Mouse (Mus musculus) retina, embryonic 14.5 days (tissue): ENCODE data around the gene Vpreb3.
"Not testable (repeated sequence)": the region's sequence is repeated elsewhere in the genome, so short reads cannot be mapped to it uniquely, and the experiment has no call there.

Experiments used
- DNase-seq: peaks from one replicate; pipeline ENCODE4 v3.0.0-alpha.2; 2015; ENCODE audit warnings: low spot score

Gene Vpreb3

GRCm38 (mm10) chr10:75973846-75974245, 31.0 kb downstream of the Vpreb3 start:
- DNase-seq, result no peak

- DNase-seq, result no peak
Observed at GRCm38 (mm10) chr10:75975216-75975615, 32.4 kb downstream of the Vpreb3 start.

GRCm38 (mm10) chr10:75978119-75978834, 35.4 kb downstream of the Vpreb3 start:
- no peak for DNase-seq

GRCm38 (mm10) chr10:75978835-75979157, 35.9 kb downstream of the Vpreb3 start:
- no peak for DNase-seq

GRCm38 (mm10) chr10:75979432-75979831, 36.6 kb downstream of the Vpreb3 start:
- DNase-seq, result no peak

- DNase-seq, result no peak
Observed at GRCm38 (mm10) chr10:75990430-75991042, 47.7 kb downstream of the Vpreb3 start.

GRCm38 (mm10) chr10:75993616-75994240, 50.9 kb downstream of the Vpreb3 start:
- no peak for DNase-seq

GRCm38 (mm10) chr10:75994531-75995210, 51.8 kb downstream of the Vpreb3 start:
- DNase-seq, result not testable (repeated sequence)

- DNase-seq, result no peak
Observed at GRCm38 (mm10) chr10:75995463-75995862, 52.6 kb downstream of the Vpreb3 start.

- DNase-seq, result no peak
Observed at GRCm38 (mm10) chr10:75996315-75996714, 53.5 kb downstream of the Vpreb3 start.
